Mouse (Mus musculus) hindbrain, embryonic 15.5 days (tissue): ENCODE data around the gene Gabbr2. TPM values are rescaled to one million over a fixed set of nuclear protein-coding genes. Genes with fewer than 3 reads are reported as not detected.

Source experiments
- ATAC-seq: fragments of 200-750 bp; cut with Nextera tagmentation; 2 replicates; pipeline ENCODE4 v1.8.0; 2017; ENCODE audit warnings: low read depth, moderate number of reproducible peaks, moderate TSS enrichment; ENCODE audit not compliant: low FRiP score
- H3K27ac ChIP-seq: fragments of 300-500 bp; sonication (generic); replicated peaks from 2 replicates; pipeline ENCODE4 v1.5.1; 2015; ENCODE audit warnings: mild to moderate bottlenecking, inconsistent platforms
- H3K27me3 ChIP-seq: fragments of 300-500 bp; sonication (generic); 2 replicates; pipeline ENCODE4 v1.6.1; 2015; ENCODE audit warnings: control low read depth, inconsistent platforms
- H3K36me3 ChIP-seq: fragments of 300-500 bp; sonication (generic); 2 replicates; pipeline ENCODE4 v1.6.1; 2015; ENCODE audit warnings: control low read depth, inconsistent platforms
- H3K4me1 ChIP-seq: fragments of 300-500 bp; sonication (generic); replicated peaks from 2 replicates; pipeline ENCODE4 v1.6.1; 2015; ENCODE audit warnings: control low read depth, inconsistent platforms
- H3K4me2 ChIP-seq: fragments of 300-500 bp; sonication (generic); 2 replicates; pipeline ENCODE4 v1.6.1; 2015; ENCODE audit warnings: moderate library complexity, mild to moderate bottlenecking, inconsistent platforms
- H3K4me3 ChIP-seq: fragments of 300-500 bp; sonication (generic); 2 replicates; pipeline ENCODE4 v1.5.1; 2015; ENCODE audit warnings: mild to moderate bottlenecking, inconsistent platforms
- H3K9ac ChIP-seq: fragments of 300-500 bp; sonication (generic); 2 replicates; pipeline ENCODE4 v1.6.1; 2015; ENCODE audit warnings: inconsistent platforms
- H3K9me3 ChIP-seq: fragments of 300-500 bp; sonication (generic); 2 replicates; pipeline ENCODE4 v1.6.1; 2016; ENCODE audit warnings: control low read depth, inconsistent platforms
- WGBS: fragments of 180-500 bp; shearing (Covaris S2); methylation state at CpG from one replicate; pipeline ENCODE4 v1.1.7; 2015; 5-methylcytosine and 5-hydroxymethylcytosine counted together
- polyA plus RNA-seq: library from polyadenylated mRNA; unstranded; fragments of >200 nt; fragmentation: Nextera tagmentation; extraction: Ambion mirVana; gene quantifications from 2 replicates; pipeline ENCODE4 v1.2.1, GENCODE M21; 2015

Gabbr2 gene
- polyA plus RNA-seq, 1 experiment from 2014 or later: 17.2 TPM

DNA sequence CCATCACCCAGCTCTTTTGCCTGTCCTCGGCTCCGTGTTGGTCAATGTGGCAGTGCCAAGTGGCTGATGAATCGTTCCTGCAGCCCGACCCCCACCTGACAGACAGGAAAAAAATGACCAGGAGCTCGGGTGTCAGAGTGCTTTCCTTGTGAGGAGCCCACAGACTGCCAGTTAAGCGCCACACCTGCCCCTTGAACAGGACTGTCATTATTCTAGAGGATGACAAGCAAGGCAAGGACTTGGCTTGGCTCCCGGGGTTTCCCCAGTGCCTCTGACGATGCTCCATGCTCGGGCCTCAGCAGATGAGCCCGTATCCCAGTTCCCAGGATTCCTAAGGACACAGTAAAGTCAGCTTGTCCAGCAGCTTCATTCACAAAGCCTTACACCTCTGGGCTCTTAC is 20.8 kb upstream of the Gabbr2 start:
- no peak overlapping the region for H3K4me3 ChIP-seq
- no peak overlapping the region for H3K9ac ChIP-seq
- WGBS: 40% methylated on average over 10 of the region's 10 CpGs
- no peaks in the 10 kb centered on the region for H3K9me3 ChIP-seq
- H3K4me2 ChIP-seq: no peak overlapping the region
- H3K27me3 ChIP-seq: no peaks in the 10 kb centered on the region
- no peak overlapping the region for H3K27ac ChIP-seq
- 0 out of 2 replicates have a peak, but pooled peaks cover 3% of the 10 kb centered on the region for H3K36me3 ChIP-seq
- H3K4me1 ChIP-seq: peaks cover 24% of the 10 kb centered on the region
- ATAC-seq: 0 out of 2 replicates have a peak, but pooled peaks have one; percentile 37

DNA sequence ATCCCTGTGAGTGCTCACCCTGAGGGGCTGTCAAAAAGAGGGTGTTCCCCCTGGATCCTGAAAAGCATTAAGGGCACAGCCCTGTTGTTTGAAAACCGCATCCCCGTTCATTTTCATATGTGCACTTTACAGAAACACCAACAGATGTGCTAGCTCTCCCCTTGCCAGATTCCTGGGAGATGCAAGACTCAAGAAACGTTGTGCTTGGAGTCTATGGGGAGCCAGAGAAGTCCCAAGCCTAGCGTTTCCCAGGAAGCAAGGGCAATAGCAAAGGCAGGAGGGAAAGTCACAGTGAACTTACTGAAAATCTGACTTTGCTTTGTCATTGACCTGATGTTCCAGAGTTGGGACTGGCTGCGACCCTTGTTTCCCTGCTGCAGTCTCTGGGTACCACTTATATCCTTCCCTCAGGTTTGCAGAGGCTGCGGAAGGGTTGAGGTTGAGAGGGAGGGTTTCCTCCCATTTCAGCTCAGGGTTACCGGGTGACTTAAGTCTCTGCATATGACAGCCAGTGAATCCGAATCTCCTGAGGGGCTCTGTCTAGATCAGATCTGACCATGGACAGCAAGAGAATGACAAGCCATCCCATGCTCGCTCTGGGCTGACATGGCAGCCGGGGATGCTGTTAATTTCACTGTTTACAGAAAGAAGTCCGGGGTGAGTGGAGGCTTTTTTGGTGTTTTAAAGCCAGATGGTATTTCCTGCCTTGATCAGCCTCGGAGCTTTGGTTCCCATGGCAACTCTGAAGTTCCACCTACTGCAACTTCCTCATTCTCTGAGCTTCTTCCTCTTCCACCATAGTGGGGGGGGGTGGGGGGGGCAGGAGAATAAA is 18.9 kb upstream of the Gabbr2 start:
- peak overlapping the region; percentile 32 for H3K4me2 ChIP-seq

DNA sequence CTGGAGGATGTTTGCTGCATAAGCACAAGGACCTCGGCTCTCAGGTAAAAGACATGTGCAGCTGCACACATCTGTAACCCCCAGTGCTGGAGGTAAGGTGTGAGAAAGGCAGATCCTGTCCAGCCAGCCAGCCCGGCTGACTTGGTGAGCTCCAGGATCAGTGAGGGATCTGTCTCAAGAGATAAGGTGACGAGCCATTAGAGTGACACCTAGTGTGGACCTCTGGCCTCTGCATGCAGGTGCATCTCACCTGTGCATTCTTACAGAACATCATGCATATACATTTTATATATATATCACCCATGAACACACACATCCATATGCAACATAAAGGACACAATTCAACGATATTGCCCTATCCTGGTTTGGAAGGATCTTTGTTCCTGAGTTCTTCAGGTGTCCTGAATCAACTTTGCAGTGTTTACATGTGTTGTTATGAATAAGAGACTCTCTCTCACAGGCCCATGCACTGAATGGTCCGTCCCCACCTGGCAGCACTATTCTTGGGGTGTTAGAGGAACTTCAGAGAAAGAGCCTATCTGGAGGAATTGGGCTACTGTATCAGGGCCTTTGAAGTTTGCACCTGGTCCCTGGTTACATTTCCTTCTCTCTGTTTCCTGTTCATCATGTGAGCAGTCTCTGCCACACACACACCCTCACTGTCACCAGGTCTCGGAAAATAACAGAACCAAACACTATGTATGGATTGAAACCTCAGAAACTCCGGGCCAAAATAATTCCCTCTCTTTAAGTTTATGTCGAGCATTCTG is 9.1 kb upstream of the Gabbr2 start:
- Histone ChIP-seq H3K9ac (no peak overlapping the region), H3K4me2 (no peak overlapping the region), H3K36me3 (no peaks in the 10 kb centered on the region), H3K4me1 (no peaks in the 10 kb centered on the region), H3K27me3 (no peaks in the 10 kb centered on the region), H3K4me3 (no peak overlapping the region), H3K27ac (no peak overlapping the region), H3K9me3 (no peaks in the 10 kb centered on the region)
- WGBS: 81% methylated on average over 8 of the region's 8 CpGs
- ATAC-seq: no peak

More for the DNA sequence above, 18.9 kb upstream of the Gabbr2 start:
- ATAC-seq: 0 out of 2 replicates have a peak, but pooled peaks have one; percentile 35
- WGBS: 54% methylated on average over 12 of the region's 12 CpGs
- Histone ChIP-seq H3K36me3 (no peaks in the 10 kb centered on the region), H3K4me3 (no peak overlapping the region), H3K4me1 (peaks cover 24% of the 10 kb centered on the region), H3K27me3 (no peaks in the 10 kb centered on the region), H3K9ac (no peak overlapping the region), H3K9me3 (no peaks in the 10 kb centered on the region), H3K27ac (peak overlapping the region; percentile 62)

DNA sequence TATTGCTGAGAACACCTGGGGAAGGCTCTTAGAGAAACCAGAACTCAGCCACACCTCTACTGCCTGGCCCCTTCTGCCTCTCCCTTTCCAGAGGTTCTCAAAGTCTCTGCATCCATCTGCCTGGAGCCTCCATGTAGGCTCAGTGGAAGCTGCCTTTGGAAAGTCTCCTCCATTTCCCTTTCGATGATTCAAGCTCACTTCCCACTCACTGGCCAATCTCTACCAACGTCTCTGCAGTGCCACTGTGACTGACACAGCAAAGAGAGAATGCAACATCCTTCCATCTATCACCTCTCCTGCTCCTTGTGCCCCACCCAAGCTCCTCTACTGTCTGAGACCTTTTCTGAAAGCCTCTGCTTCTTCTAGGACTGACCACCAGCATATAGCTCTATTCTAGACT is 6.3 kb upstream of the Gabbr2 start:
- Histone ChIP-seq H3K4me1 (peaks cover 3% of the 10 kb centered on the region), H3K4me3 (no peak overlapping the region), H3K36me3 (no peaks in the 10 kb centered on the region), H3K9ac (no peak overlapping the region), H3K27ac (no peak overlapping the region), H3K4me2 (no peak overlapping the region), H3K27me3 (peaks cover 15% of the 10 kb centered on the region), H3K9me3 (no peaks in the 10 kb centered on the region)
- no peak for ATAC-seq
- WGBS: 85% methylated on average over 2 of the region's 2 CpGs

DNA sequence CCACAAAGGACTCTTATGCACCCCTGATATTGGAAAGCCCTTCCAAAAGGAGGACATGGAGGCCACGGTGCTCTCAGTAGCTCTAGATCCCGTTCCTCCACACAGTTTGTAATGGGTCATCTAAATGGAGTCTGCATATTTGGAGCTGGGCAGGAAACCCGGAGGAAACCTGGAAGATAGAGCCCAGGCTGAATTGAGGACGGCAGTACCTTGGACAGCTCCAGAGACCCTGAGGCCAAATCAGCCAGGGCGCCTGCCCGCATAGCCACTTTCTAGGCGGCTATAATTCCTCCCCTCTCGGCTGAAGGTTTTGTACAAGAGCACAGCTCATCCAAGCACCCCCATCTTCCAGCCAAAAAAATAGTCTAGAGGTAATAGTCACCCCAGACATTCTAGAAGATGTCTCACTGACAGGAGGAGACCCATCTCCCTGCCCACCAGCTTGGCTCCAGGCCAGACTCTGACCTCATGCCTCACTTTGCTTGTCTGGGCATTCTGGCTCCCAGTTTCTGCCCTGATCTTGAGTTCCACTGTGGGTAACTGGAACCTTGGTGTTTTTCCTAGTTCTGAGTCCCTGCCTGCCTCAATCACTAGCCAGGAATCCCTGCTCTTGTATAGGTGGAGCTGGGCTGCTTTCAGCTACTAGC is 1.3 kb upstream of the Gabbr2 start:
- peaks cover 16% of the 10 kb centered on the region for H3K27me3 ChIP-seq
- 9% methylated on average over 8 of the region's 8 CpGs for WGBS

DNA sequence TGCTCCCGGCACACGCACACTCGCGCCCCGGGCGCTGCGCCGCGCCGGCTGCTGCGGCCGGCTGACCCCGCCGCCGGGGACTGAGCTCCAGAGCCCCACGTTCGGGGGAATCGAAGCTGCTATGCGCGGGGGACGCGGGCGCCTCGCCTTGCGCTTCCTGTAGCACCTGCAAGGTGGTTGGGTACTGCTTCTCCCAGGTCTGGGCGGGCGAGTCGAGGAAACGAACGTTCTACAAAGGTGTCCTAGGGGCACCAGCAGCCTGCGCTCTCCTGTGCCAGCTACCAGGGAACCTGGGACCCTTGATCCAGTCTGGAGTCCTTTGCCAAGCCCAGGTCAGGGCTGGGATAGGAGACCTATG is 265 bp upstream of the Gabbr2 start:
- ATAC-seq: peak; percentile 32
- Histone ChIP-seq H3K27me3 (peaks cover 16% of the 10 kb centered on the region), H3K9me3 (no peaks in the 10 kb centered on the region), H3K4me2 (peak overlapping the region; percentile 80), H3K4me3 (peak overlapping the region; percentile 76), H3K9ac (peak overlapping the region; percentile 90), H3K4me1 (peaks cover 47% of the 10 kb centered on the region), H3K36me3 (no peaks in the 10 kb centered on the region), H3K27ac (peak overlapping the region; percentile 88)
- 0% methylated on average over 31 of the region's 31 CpGs for WGBS

More for the DNA sequence above, 1.3 kb upstream of the Gabbr2 start:
- Histone ChIP-seq H3K4me2 (peak overlapping the region; percentile 80; the same call in 1 of the 2 replicates), H3K4me1 (peaks cover 42% of the 10 kb centered on the region), H3K27ac (no peak overlapping the region), H3K9ac (no peak overlapping the region), H3K9me3 (no peaks in the 10 kb centered on the region), H3K36me3 (no peaks in the 10 kb centered on the region), H3K4me3 (no peak overlapping the region)
- no peak for ATAC-seq

DNA sequence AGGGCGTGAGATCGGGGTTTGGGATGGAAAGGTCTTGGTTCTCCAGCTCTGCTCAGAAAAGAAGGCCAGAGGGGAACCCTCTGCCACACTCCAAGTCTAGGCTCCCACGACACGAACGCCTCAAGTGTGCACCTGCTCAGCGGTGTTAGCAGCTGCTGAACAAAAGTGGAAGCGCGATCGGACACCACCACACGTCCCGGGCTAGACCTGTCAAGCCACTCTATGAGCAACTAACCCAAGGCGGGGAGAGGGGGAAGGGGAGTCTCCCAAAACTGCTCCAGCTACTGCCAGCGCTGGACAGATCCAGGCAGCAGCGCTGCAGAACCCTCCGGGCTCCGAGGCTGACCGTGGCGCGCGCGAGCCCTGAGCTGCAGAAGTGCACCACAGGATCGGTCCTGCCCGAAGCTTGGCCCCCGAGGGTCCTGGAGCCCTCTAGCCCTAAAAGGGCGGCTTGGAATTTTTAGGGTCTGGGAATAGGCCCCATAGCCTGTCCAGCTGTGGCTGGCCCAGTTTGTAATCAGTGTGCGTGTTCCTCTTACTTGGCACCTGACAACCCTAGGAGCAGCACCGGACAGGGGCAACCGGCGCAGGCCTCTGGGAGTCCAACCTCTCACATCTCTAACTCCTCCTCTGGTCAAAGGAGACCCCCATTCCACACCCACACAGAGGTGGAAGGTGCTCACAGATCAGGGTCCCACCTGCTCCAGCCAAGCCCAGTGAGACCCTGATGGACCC is 1.2 kb downstream of the Gabbr2 start:
- WGBS: 2% methylated on average over 29 of the region's 29 CpGs
- peak; percentile 20 for ATAC-seq
- Histone ChIP-seq H3K27ac (peak overlapping the region; percentile 88), H3K9ac (peak overlapping the region; percentile 90), H3K4me1 (peaks cover 55% of the 10 kb centered on the region), H3K4me2 (peak overlapping the region; percentile 80), H3K9me3 (no peaks in the 10 kb centered on the region), H3K27me3 (peaks cover 16% of the 10 kb centered on the region), H3K4me3 (peak overlapping the region; percentile 76), H3K36me3 (no peaks in the 10 kb centered on the region)

DNA sequence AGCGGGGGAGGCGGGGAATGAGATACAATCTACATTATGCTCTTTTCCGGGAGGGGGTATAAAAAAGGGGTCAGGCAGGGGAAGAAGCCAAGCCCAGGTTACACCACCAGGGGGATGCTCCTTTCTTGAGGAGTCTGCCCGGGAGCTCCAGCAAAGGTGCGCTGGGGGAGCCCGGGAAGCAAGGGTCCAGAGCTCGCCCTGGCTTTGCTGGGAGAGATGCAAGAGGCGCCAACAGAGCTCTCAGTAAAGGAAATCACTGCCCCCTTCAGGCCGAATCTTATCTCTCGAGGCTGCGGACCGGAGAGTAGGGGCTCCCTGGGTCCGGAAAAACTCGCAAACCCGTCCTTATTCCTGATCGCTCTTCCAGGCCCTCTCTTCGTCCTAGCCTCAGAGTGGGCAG is 1.8 kb downstream of the Gabbr2 start:
- H3K27me3 ChIP-seq: peaks cover 16% of the 10 kb centered on the region
- H3K4me2 ChIP-seq: peak overlapping the region; percentile 80
- H3K4me1 ChIP-seq: peaks cover 55% of the 10 kb centered on the region
- no peaks in the 10 kb centered on the region for H3K9me3 ChIP-seq
- 2% methylated on average over 17 of the region's 17 CpGs for WGBS
- peak overlapping the region; percentile 76 for H3K4me3 ChIP-seq
- H3K9ac ChIP-seq: peak overlapping the region; percentile 90
- H3K36me3 ChIP-seq: no peaks in the 10 kb centered on the region
- ATAC-seq: peak; percentile 63
- peak overlapping the region; percentile 88 for H3K27ac ChIP-seq

DNA sequence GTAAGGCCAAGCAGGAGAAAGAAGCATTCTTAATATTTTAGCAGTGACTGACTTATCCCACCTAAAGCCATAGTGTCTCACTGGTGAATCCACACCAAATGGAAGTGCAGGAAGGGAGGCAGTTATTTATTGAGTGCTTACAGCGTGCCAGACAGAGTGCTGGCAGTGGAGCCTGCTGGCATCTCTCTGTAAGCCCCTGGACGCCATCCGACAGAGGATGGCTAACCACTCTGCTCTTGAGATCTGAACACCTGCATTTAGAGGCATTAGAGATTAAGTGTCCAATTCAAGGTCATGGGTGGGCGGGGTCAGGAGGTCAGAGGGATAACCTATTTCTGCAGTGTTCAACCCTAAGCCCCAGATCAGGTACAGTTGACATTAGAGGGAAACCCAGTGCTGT is 2.8 kb downstream of the Gabbr2 start:
- H3K36me3 ChIP-seq: no peaks in the 10 kb centered on the region
- H3K27me3 ChIP-seq: peaks cover 8% of the 10 kb centered on the region
- H3K4me1 ChIP-seq: peaks cover 55% of the 10 kb centered on the region
- no peaks in the 10 kb centered on the region for H3K9me3 ChIP-seq
- H3K27ac ChIP-seq: 0 out of 2 replicates have a peak overlapping the region, but pooled peaks have one; percentile 88
- H3K9ac ChIP-seq: no peak overlapping the region
- peak overlapping the region; percentile 80 for H3K4me2 ChIP-seq
- peak overlapping the region; percentile 76 for H3K4me3 ChIP-seq
- no peak for ATAC-seq
- whole genome bisulfite sequencing: 67% methylated on average over 4 of the region's 4 CpGs

DNA sequence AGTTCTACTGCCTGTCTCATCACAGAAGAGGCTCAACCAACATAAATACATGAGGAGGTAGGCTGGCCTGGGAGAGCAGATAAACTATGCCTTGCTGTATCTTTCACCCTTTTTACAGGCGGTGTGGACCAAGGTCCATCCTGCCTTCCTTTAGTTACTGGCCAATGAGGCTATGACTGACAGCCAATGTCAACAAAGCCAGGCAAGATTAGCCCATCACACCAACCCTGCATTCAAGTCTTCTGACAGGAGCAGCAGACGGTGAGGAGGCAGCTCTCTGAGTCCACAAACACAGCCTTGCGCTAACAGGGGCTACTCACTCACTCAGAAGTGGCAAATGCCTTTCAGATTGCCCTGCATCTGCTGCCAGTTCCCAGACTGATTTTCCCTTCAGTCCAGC is 3.4 kb downstream of the Gabbr2 start:
- 0 out of 2 replicates have a peak, but pooled peaks cover 4% of the 10 kb centered on the region for H3K27me3 ChIP-seq
- no peak for ATAC-seq
- 56% methylated on average over 3 of the region's 3 CpGs for WGBS
- no peak overlapping the region for H3K4me3 ChIP-seq
- H3K9me3 ChIP-seq: no peaks in the 10 kb centered on the region
- H3K36me3 ChIP-seq: no peaks in the 10 kb centered on the region
- H3K27ac ChIP-seq: 0 out of 2 replicates have a peak overlapping the region, but pooled peaks have one; percentile 35
- H3K4me2 ChIP-seq: peak overlapping the region; percentile 80
- no peak overlapping the region for H3K9ac ChIP-seq
- H3K4me1 ChIP-seq: peaks cover 55% of the 10 kb centered on the region

DNA sequence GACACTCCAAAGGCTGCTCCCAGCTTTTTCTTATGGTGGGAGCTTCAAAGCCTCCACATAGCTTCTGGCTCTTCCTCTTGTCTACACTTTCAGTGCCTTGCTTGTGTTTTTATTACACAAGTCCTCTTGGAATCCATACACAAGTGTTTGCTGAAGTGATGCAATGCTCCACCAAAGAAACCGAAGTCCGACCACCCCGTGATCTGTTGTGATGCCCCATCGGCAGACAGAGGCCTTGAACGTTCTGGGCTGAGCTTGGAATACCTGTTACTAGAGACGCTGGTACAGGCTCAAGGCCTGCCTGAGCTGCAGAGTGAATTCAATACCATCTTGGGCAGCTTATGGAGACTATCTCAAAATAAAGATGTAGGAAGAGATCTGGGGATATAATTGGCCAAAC is 3.9 kb downstream of the Gabbr2 start:
- H3K4me3 ChIP-seq: no peak overlapping the region
- H3K4me2 ChIP-seq: no peak overlapping the region
- no peaks in the 10 kb centered on the region for H3K9me3 ChIP-seq
- H3K27ac ChIP-seq: no peak overlapping the region
- ATAC-seq: no peak
- H3K27me3 ChIP-seq: no peaks in the 10 kb centered on the region
- peaks cover 51% of the 10 kb centered on the region for H3K4me1 ChIP-seq
- 92% methylated on average over 6 of the region's 6 CpGs for WGBS
- H3K9ac ChIP-seq: no peak overlapping the region
- H3K36me3 ChIP-seq: no peaks in the 10 kb centered on the region
